Mouse (Mus musculus) midbrain, embryonic 11.5 days (tissue): ENCODE measurements at regions not wholly inside any gene's neighbourhood (a gene's known extent, or its start where the extent isn't known, plus 50 kb on each side); places are given as distances from the start of the nearest gene placed in this dataset.

Experiments used
- ATAC-seq: fragments of 200-750 bp; cut with Nextera tagmentation; 2 replicates; pipeline ENCODE4 v1.8.0; 2017; ENCODE audit warnings: moderate TSS enrichment, moderate library complexity; ENCODE audit not compliant: low FRiP score
- DNase-seq: peaks from one replicate; pipeline ENCODE4 v3.0.0; 2015; ENCODE audit warnings: low spot score; ENCODE audit errors: missing footprints
- H3K27ac ChIP-seq: fragments of 300-500 bp; sonication (generic); 2 replicates; pipeline ENCODE4 v1.5.1; 2014; ENCODE audit warnings: low read depth, low read length
- H3K27me3 ChIP-seq: fragments of 300-500 bp; sonication (generic); 2 replicates; pipeline ENCODE4 v1.6.1; 2014; ENCODE audit warnings: mild to moderate bottlenecking, low read length, moderate library complexity, mixed read lengths; ENCODE audit not compliant: control insufficient read depth, insufficient read depth
- H3K36me3 ChIP-seq: fragments of 300-500 bp; sonication (generic); 2 replicates; pipeline ENCODE4 v1.6.1; 2014; ENCODE audit warnings: mild to moderate bottlenecking, low read length, moderate library complexity, mixed read lengths; ENCODE audit not compliant: control insufficient read depth, insufficient read depth
- H3K4me1 ChIP-seq: fragments of 300-500 bp; sonication (generic); 2 replicates; pipeline ENCODE4 v1.6.1; 2014; ENCODE audit warnings: low read length; ENCODE audit not compliant: control insufficient read depth, insufficient read depth
- H3K4me2 ChIP-seq: fragments of 300-500 bp; sonication (generic); 2 replicates; pipeline ENCODE4 v1.6.1; 2014; ENCODE audit warnings: mild to moderate bottlenecking, moderate library complexity
- H3K4me3 ChIP-seq: fragments of 300-500 bp; sonication (generic); 2 replicates; pipeline ENCODE4 v1.5.1; 2014; ENCODE audit warnings: low read depth, low read length
- H3K9ac ChIP-seq: fragments of 300-500 bp; sonication (generic); 2 replicates; pipeline ENCODE4 v1.6.1; 2014; ENCODE audit warnings: low read length
- H3K9me3 ChIP-seq: fragments of 300-500 bp; sonication (generic); 2 replicates; pipeline ENCODE4 v1.6.1; 2016; ENCODE audit warnings: low read length; ENCODE audit not compliant: control insufficient read depth
- WGBS: fragments of 180-500 bp; shearing (Covaris S2); extraction: QIAGEN DNeasy Blood & Tissue Kit; methylation state at CpG from one replicate; pipeline ENCODE4 v1.1.7; 2014; 5-methylcytosine and 5-hydroxymethylcytosine counted together

GRCm38 (mm10) chr16:65683703-65684320, 121.3 kb upstream of the Chmp2b start:
- no peak for ATAC-seq
- Histone ChIP-seq H3K36me3 (no peaks in the 10 kb centered on the region), H3K9me3 (no peaks in the 10 kb centered on the region), H3K4me1 (no peaks in the 10 kb centered on the region), H3K27me3 (no peaks in the 10 kb centered on the region), H3K4me3 (no peak overlapping the region), H3K27ac (no peak overlapping the region), H3K9ac (no peak overlapping the region), H3K4me2 (no peak overlapping the region)
- DNase-seq = no peak

DNA sequence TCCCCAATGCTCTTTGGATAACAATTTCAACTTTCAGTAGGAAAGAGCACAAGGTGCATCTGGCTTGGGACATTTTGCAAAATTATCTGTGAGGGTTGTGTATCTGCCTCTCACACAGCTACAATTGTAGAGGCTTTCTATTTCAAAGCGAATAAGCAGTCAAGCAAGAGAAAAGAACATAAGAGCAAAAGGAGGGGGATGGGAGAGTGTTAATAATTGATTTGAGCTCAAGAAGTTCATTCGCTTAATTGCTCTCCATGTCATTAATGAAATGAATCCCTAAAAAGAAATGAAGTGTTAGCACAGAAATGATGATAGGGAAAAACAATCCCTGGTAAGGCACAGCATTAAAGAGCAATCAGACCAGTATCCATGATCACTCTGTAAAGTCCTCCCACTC, 121.4 kb upstream of the Vgll3 start:
- Histone ChIP-seq H3K27me3 (no peaks in the 10 kb centered on the region), H3K9ac (no peak overlapping the region), H3K4me1 (no peaks in the 10 kb centered on the region), H3K36me3 (no peaks in the 10 kb centered on the region), H3K9me3 (no peaks in the 10 kb centered on the region), H3K4me3 (no peak overlapping the region), H3K27ac (no peak overlapping the region), H3K4me2 (no peak overlapping the region)
- 78% methylated on average over 2 of the region's 2 CpGs for WGBS
- DNase-seq = no peak
- ATAC-seq = no peak

GRCm38 (mm10) chr16:65715631-65716030, 99.4 kb upstream of the Vgll3 start:
- Histone ChIP-seq H3K9ac (no peak overlapping the region), H3K4me1 (no peaks in the 10 kb centered on the region), H3K4me2 (no peak overlapping the region), H3K36me3 (no peaks in the 10 kb centered on the region), H3K9me3 (no peaks in the 10 kb centered on the region), H3K4me3 (no peak overlapping the region), H3K27me3 (no peaks in the 10 kb centered on the region), H3K27ac (no peak overlapping the region)
- DNase-seq (no peak), ATAC-seq (peak; percentile 30; the same call in 1 of the 2 replicates)

DNA sequence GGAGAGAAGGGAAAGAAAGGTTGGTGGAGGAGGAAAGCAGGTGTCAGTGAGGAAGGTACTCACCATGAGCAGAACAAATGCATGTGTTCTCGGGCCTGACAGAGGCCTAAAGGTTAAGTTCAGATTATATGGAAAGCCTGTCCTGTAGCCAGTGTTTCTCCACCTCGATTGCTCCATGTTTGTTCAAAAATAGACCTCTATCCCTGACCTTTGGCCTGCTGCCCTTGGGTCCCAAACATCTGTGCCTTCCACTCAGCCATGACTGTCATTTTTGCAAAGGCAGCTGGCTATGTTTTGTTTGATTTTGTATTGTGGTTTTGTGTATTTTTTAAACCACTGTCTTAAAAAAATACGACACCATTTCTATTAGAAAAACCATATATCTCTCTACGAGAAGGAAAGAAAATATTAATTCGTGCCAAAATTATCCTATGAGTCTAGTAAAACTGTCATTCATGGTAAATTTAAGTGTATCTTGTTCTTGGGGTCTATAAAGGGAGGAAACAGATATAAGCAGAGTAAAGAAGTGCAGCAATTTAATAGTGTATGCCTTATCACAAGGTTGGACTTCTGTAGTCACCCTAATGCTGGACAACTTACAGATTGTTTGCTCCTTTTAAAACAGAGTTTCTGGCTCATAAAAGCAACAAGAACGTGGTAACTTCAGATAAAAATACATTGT, 96.1 kb upstream of the Vgll3 start:
- 76% methylated on average over 6 of the region's 6 CpGs for WGBS
- Histone ChIP-seq H3K9me3 (no peaks in the 10 kb centered on the region), H3K27me3 (no peaks in the 10 kb centered on the region), H3K4me3 (no peak overlapping the region), H3K27ac (no peak overlapping the region), H3K4me2 (no peak overlapping the region), H3K9ac (no peak overlapping the region), H3K4me1 (no peaks in the 10 kb centered on the region), H3K36me3 (no peaks in the 10 kb centered on the region)
- DNase-seq = no peak
- no peak for ATAC-seq

DNA sequence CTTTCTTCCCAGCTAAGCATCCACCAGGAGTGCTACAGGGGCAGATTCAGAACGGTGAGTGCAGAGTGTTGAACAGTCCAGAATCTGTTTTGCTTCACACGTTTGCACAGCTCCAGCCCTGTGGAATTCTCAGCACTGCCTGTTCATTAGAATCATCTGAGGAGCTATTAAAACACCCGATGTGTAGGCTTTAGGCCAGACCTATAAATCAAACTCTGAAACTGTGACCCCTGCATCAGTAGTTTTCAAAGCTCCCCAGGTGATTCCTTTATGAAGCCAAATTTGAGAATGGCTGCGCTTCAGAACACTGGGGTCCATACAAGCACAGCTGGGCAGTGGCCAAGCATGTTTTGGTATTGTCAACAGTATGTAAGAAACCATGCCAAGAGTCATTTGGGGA, 94.1 kb upstream of the Vgll3 start:
- H3K36me3 ChIP-seq = no peaks in the 10 kb centered on the region
- no peak overlapping the region for H3K9ac ChIP-seq
- no peak overlapping the region for H3K4me3 ChIP-seq
- H3K27ac ChIP-seq = no peak overlapping the region
- H3K4me1 ChIP-seq = no peaks in the 10 kb centered on the region
- 70% methylated on average over 4 of the region's 4 CpGs for WGBS
- no peaks in the 10 kb centered on the region for H3K9me3 ChIP-seq
- no peaks in the 10 kb centered on the region for H3K27me3 ChIP-seq
- ATAC-seq (no peak), DNase-seq (no peak)
- no peak overlapping the region for H3K4me2 ChIP-seq

DNA sequence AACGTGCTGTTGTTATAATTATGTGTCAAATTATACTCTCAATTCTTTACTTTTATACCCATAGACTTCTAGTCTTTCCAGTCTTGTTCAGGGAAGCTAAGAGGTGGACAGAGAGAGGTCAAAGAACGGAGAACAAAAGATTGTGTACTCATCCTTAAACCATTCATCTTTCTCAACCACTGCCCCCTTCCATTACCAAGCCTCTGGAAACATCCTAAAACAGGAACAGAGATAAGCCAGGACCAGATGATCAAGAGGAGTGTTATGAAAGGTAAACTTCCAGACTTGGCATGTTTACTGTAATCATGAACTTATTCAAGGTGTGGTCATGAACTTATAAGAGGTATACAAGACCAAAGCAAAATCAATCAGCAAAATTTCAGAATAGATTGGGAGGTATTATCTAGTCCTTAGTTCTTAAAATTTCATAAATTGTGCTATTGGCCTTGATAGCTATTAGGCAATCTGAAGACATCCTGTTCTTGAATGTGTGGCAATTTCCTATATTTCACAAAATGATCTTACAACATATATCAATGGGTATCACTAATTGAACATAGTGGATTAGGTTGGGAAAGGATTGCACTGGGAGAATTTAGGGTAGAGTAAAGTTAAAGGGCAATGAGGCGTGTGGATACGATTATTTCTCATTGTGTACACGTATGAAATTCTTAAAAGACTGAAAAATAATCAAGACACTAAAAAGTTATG, 89.3 kb upstream of the Vgll3 start:
- Histone ChIP-seq H3K9me3 (no peaks in the 10 kb centered on the region), H3K27me3 (no peaks in the 10 kb centered on the region), H3K9ac (no peak overlapping the region), H3K4me2 (no peak overlapping the region), H3K36me3 (no peaks in the 10 kb centered on the region), H3K4me3 (no peak overlapping the region), H3K4me1 (no peaks in the 10 kb centered on the region), H3K27ac (no peak overlapping the region)
- ATAC-seq (no peak), DNase-seq (no peak)
- WGBS = 91% methylated on average over 5 of the region's 5 CpGs

- H3K4me2 ChIP-seq = no peak overlapping the region
- DNase-seq = no peak
- no peak overlapping the region for H3K9ac ChIP-seq
- H3K36me3 ChIP-seq = no peaks in the 10 kb centered on the region
- 79% methylated on average over 3 of the region's 3 CpGs for WGBS
- no peak for ATAC-seq
- no peaks in the 10 kb centered on the region for H3K4me1 ChIP-seq
- no peak overlapping the region for H3K27ac ChIP-seq
- no peaks in the 10 kb centered on the region for H3K9me3 ChIP-seq
- no peaks in the 10 kb centered on the region for H3K27me3 ChIP-seq
- H3K4me3 ChIP-seq = no peak overlapping the region
These were observed 88.8 kb upstream of the Vgll3 start for GRCm38 (mm10) chr16:65726289-65726688.

- Histone ChIP-seq H3K4me2 (no peak overlapping the region), H3K4me3 (no peak overlapping the region), H3K27me3 (no peaks in the 10 kb centered on the region), H3K9me3 (no peaks in the 10 kb centered on the region), H3K27ac (no peak overlapping the region), H3K4me1 (no peaks in the 10 kb centered on the region), H3K36me3 (no peaks in the 10 kb centered on the region), H3K9ac (no peak overlapping the region)
- no peak for DNase-seq
- WGBS = 79% methylated on average over 4 of the region's 4 CpGs
- ATAC-seq = no peak
These were observed 85.7 kb upstream of the Vgll3 start for GRCm38 (mm10) chr16:65729322-65729721.

- Histone ChIP-seq H3K9me3 (no peaks in the 10 kb centered on the region), H3K36me3 (no peaks in the 10 kb centered on the region), H3K4me3 (no peak overlapping the region), H3K4me2 (no peak overlapping the region), H3K4me1 (no peaks in the 10 kb centered on the region), H3K27me3 (no peaks in the 10 kb centered on the region), H3K9ac (no peak overlapping the region), H3K27ac (no peak overlapping the region)
- DNase-seq (no peak), ATAC-seq (no peak)
- WGBS = 86% methylated on average over 3 of the region's 3 CpGs
These were observed 75.4 kb upstream of the Vgll3 start for GRCm38 (mm10) chr16:65739652-65740051.
